Mouse (Mus musculus) cerebellum, adult 8-10 months (tissue): ENCODE results near the gene 2700081O15Rik.
"Not testable (repeated sequence)": the region's sequence is repeated elsewhere in the genome, so short reads cannot be mapped to it uniquely, and the experiment has no call there.

Source experiments
- DNase-seq: peaks from one replicate; pipeline ENCODE4 v3.0.0; 2022

Gene 2700081O15Rik

GRCm38 (mm10) chr19:7416834-7417735, at the start of gene 2700081O15Rik:
Gene 2700081O15Rik, plus strand, starts transcription at chr19:7417625.
- DNase-seq = peak; percentile 50

GRCm38 (mm10) chr19:7369469-7369868, 48.0 kb upstream of the 2700081O15Rik start:
- not testable (repeated sequence) for DNase-seq

GRCm38 (mm10) chr19:7374491-7374890, 42.9 kb upstream of the 2700081O15Rik start:
- DNase-seq = no peak

GRCm38 (mm10) chr19:7377639-7378038, 39.8 kb upstream of the 2700081O15Rik start:
- no peak for DNase-seq

- no peak for DNase-seq
Measured at GRCm38 (mm10) chr19:7381906-7382247, 35.5 kb upstream of the 2700081O15Rik start.

- DNase-seq = peak; percentile 45
Measured at GRCm38 (mm10) chr19:7382248-7382902, 35.0 kb upstream of the 2700081O15Rik start.

GRCm38 (mm10) chr19:7382903-7383865, 34.2 kb upstream of the 2700081O15Rik start, which contains the start of gene Spindoc:
Gene Spindoc, minus strand, starts transcription at chr19:7382994.
- peak; percentile 99 for DNase-seq

- no peak for DNase-seq
Measured at GRCm38 (mm10) chr19:7386042-7386441, 31.4 kb upstream of the 2700081O15Rik start.

GRCm38 (mm10) chr19:7388488-7388887, 28.9 kb upstream of the 2700081O15Rik start:
- no peak for DNase-seq

- not testable (repeated sequence) for DNase-seq
Measured at GRCm38 (mm10) chr19:7396867-7397826, 20.3 kb upstream of the 2700081O15Rik start.

- DNase-seq = not testable (repeated sequence)
Measured at GRCm38 (mm10) chr19:7398898-7399297, 18.5 kb upstream of the 2700081O15Rik start.

GRCm38 (mm10) chr19:7400635-7401034, 16.8 kb upstream of the 2700081O15Rik start:
- DNase-seq = no peak

- DNase-seq = no peak
Measured at GRCm38 (mm10) chr19:7404623-7405229, 12.7 kb upstream of the 2700081O15Rik start.

GRCm38 (mm10) chr19:7412361-7412760, 5.1 kb upstream of the 2700081O15Rik start:
- DNase-seq = no peak

- DNase-seq = no peak
Measured at GRCm38 (mm10) chr19:7415916-7416833, 1.2 kb upstream of the 2700081O15Rik start.

GRCm38 (mm10) chr19:7417911-7418849, 755 bp downstream of the 2700081O15Rik start:
- DNase-seq = peak; percentile 78

GRCm38 (mm10) chr19:7419134-7419533, 1.7 kb downstream of the 2700081O15Rik start:
- DNase-seq = no peak

- DNase-seq = no peak
Measured at GRCm38 (mm10) chr19:7420108-7420507, 2.7 kb downstream of the 2700081O15Rik start.
